Mouse (Mus musculus): ENCODE measurements around the gene Gm45808. TPM values are rescaled to one million over a fixed set of nuclear protein-coding genes. Genes with fewer than 3 reads are reported as not detected.
A peak's percentile ranks its signal among the peaks of the same experiment; 100 is the strongest.
"Not testable (repeated sequence)": the region's sequence is repeated elsewhere in the genome, so short reads cannot be mapped to it uniquely, and the experiment has no call there.

Gene Gm45808
- polyA plus RNA-seq (2011; ENCODE audit: insufficient read length, low read depth, missing spikeins), result not detected in 2 replicates

- TF ChIP-seq POLR2A (IDR thresholded peaks at IDR 0.05; ENCODE audit: low read depth, low read length) (no peak), CTCF (IDR thresholded peaks at IDR 0.05; ENCODE audit: borderline replicate concordance, insufficient read depth, low read length) (no peak)
- Histone ChIP-seq H3K27ac (ENCODE audit: insufficient read depth, low read length) (no peak within 1 kb of the TSS), H3K4me3 (ENCODE audit: insufficient read depth, low read length) (no peak within 1 kb of the TSS), H3K4me1 (ENCODE audit: control insufficient read depth, insufficient read depth, low read length) (peaks cover 5% of the 10 kb centered on the region; the same call in 1 of the 2 replicates)
Measured at GRCm38 (mm10) chr7:45486761-45487415, at the start of gene Gm45808. Gene Gm45808, minus strand, starts transcription at chr7:45486811.

GRCm38 (mm10) chr7:45535676-45536075 is 49.1 kb upstream of the Gm45808 start:
- Histone ChIP-seq H3K4me3 (ENCODE audit: insufficient read depth, low read length) (no peak overlapping the region), H3K4me1 (ENCODE audit: control insufficient read depth, insufficient read depth, low read length) (no peaks in the 10 kb centered on the region), H3K27ac (ENCODE audit: insufficient read depth, low read length) (no peak overlapping the region)
- TF ChIP-seq CTCF (IDR thresholded peaks at IDR 0.05; ENCODE audit: borderline replicate concordance, insufficient read depth, low read length) (no peak), POLR2A (IDR thresholded peaks at IDR 0.05; ENCODE audit: low read depth, low read length) (no peak)

- 0 out of 2 replicates have a peak, but pooled peaks have one; percentile 28 for TF ChIP-seq POLR2A (IDR thresholded peaks at IDR 0.05; ENCODE audit: low read depth, low read length)
- no peak for TF ChIP-seq CTCF (IDR thresholded peaks at IDR 0.05; ENCODE audit: borderline replicate concordance, insufficient read depth, low read length)
- Histone ChIP-seq H3K4me1 (ENCODE audit: control insufficient read depth, insufficient read depth, low read length) (no peaks in the 10 kb centered on the region), H3K27ac (ENCODE audit: insufficient read depth, low read length) (no peak overlapping the region), H3K4me3 (ENCODE audit: insufficient read depth, low read length) (no peak overlapping the region)
Measured at GRCm38 (mm10) chr7:45530643-45531042, 44.0 kb upstream of the Gm45808 start.

GRCm38 (mm10) chr7:45529461-45529860 is 42.9 kb upstream of the Gm45808 start:
- TF ChIP-seq POLR2A (IDR thresholded peaks at IDR 0.05; ENCODE audit: low read depth, low read length), result 0 out of 2 replicates have a peak, but pooled peaks have one; percentile 18
- no peak for TF ChIP-seq CTCF (IDR thresholded peaks at IDR 0.05; ENCODE audit: borderline replicate concordance, insufficient read depth, low read length)

GRCm38 (mm10) chr7:45527169-45527568 is 40.6 kb upstream of the Gm45808 start:
- H3K4me3 ChIP-seq (ENCODE audit: insufficient read depth, low read length); H3K4me1 ChIP-seq (ENCODE audit: control insufficient read depth, insufficient read depth, low read length); H3K27ac ChIP-seq (ENCODE audit: insufficient read depth, low read length): not testable (repeated sequence)

More at GRCm38 (mm10) chr7:45529461-45529860, 42.9 kb upstream of the Gm45808 start:
- Histone ChIP-seq H3K4me3 (ENCODE audit: insufficient read depth, low read length) (no peak overlapping the region), H3K27ac (ENCODE audit: insufficient read depth, low read length) (no peak overlapping the region), H3K4me1 (ENCODE audit: control insufficient read depth, insufficient read depth, low read length) (no peaks in the 10 kb centered on the region)

GRCm38 (mm10) chr7:45526474-45527120 is 40.0 kb upstream of the Gm45808 start:
- Histone ChIP-seq H3K4me3 (ENCODE audit: insufficient read depth, low read length) (peak overlapping the region; percentile 94), H3K27ac (ENCODE audit: insufficient read depth, low read length) (peak overlapping the region; percentile 80), H3K4me1 (ENCODE audit: control insufficient read depth, insufficient read depth, low read length) (peaks cover 3% of the 10 kb centered on the region; the same call in 1 of the 2 replicates)
- TF ChIP-seq POLR2A (IDR thresholded peaks at IDR 0.05; ENCODE audit: low read depth, low read length) (no peak), CTCF (IDR thresholded peaks at IDR 0.05; ENCODE audit: borderline replicate concordance, insufficient read depth, low read length) (no peak)

DNA sequence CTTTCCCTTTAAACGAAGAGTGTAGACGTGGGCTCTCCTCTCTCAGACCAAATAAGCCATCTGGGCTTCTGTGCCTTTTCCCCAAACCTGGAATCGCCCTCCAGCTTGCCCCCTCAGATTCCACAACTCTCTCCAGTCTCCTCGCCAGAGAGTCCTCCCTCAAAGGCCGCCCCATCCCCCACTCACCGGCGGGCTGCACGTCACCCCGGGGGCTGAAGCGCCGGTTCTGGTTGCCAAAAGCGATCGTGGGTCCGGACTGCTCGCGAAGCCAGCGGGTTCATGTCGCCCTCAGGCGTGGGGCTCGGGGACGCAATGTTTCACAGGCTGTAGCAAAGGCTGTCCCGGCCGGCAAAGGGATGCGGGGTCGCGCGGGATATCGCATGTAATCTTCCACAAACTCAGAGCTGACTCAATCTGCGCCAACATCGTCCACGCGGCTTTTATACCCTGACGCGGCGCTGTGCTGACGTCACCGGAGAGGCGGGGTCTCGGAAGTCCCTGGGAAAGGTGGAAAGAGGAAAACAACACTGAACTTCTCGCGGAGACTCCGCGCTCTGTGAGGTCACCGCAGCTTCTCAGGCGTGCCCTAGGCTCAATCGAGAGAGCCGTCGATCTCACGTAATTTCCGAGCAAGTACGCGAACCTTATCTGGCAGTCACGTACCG is 39.3 kb upstream of the Gm45808 start, which contains the start of the genes Ppp1r15a and Plekha4:
Gene Ppp1r15a (minus strand): TSS at position 460 of the 665 bp plus-strand sequence.
Gene Plekha4 (plus strand): TSS at position 522 of the 665 bp plus-strand sequence.
- TF ChIP-seq POLR2A (IDR thresholded peaks at IDR 0.05; ENCODE audit: low read depth, low read length), result peak; percentile 99
- TF ChIP-seq CTCF (IDR thresholded peaks at IDR 0.05; ENCODE audit: borderline replicate concordance, insufficient read depth, low read length), result no peak
- Histone ChIP-seq H3K27ac (ENCODE audit: insufficient read depth, low read length) (peak within 1 kb of the TSS; percentile 94), H3K4me1 (ENCODE audit: control insufficient read depth, insufficient read depth, low read length) (peaks cover 3% of the 10 kb centered on the region; the same call in 1 of the 2 replicates), H3K4me3 (ENCODE audit: insufficient read depth, low read length) (peak within 1 kb of the TSS; percentile 94)

DNA sequence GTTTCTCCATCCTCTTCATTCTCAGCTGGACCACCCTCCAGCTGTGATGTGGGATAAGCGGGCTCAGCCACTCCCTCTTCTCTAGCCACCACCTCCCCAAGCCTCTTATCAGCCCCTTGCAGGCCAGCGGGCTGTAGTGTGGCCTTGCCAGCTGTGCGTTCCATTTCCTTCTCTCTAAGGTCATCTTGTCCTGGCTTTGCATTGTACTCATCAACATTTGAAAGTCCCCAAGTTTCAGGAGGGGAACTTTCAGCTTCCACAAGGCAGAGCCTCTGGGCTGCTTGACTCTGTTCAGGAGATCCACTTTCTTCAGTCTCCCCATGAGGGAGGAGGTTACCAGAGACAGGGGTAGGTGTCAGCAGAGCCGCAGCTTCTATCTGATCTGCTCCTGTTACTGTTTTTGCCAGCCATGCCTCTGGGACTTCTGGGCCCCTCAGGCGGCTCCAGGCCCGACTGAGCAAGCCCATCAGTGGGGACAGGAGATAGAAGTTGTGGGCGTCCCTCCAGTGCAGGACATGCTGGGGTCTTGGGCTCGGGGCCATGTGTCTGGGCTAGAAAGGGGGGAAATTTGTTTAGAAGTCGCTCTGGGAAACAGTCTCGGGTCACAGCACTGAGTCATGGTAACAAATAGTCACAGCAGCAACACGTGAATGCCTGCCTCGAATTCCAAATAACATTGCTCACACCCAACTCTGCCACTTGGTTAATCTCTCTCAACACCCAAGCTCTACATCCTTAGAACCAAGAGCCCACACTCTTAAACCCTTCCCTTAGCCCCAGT is 38.4 kb upstream of the Gm45808 start:
- peaks cover 3% of the 10 kb centered on the region; the same call in 1 of the 2 replicates for H3K4me1 ChIP-seq (ENCODE audit: control insufficient read depth, insufficient read depth, low read length)
- TF ChIP-seq POLR2A (IDR thresholded peaks at IDR 0.05; ENCODE audit: low read depth, low read length), result no peak; the same call in 1 of the 2 replicates
- no peak for TF ChIP-seq CTCF (IDR thresholded peaks at IDR 0.05; ENCODE audit: borderline replicate concordance, insufficient read depth, low read length)
- peak overlapping the region; percentile 94 for H3K4me3 ChIP-seq (ENCODE audit: insufficient read depth, low read length)
- peak overlapping the region; percentile 94 for H3K27ac ChIP-seq (ENCODE audit: insufficient read depth, low read length)

DNA sequence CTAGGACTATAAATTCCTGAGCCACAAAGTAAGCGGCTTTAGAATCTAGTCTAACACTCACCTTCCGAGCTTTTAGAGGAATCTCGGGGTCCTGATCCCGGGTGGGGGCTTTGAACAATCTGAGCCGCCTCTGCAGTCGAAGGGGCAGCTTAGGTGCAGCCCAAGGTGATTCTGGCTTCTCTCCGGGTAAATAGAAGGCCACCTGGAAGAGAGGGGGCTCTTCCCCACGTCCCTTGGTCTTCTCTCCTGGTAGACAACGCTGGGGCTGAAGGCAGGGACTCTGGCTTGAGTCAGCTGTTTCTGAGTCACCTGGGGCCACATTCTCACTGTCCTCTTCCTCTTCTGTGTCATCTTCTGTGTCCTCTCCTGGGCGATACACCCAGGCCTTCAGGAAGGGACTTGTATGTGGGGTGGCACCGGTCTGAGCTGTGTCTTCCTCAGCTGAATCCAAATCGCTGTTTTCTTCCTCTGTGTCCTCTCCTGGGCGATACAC is 37.1 kb upstream of the Gm45808 start:
- peak overlapping the region; percentile 41 for H3K27ac ChIP-seq (ENCODE audit: insufficient read depth, low read length)
- no peak for TF ChIP-seq CTCF (IDR thresholded peaks at IDR 0.05; ENCODE audit: borderline replicate concordance, insufficient read depth, low read length)
- TF ChIP-seq POLR2A (IDR thresholded peaks at IDR 0.05; ENCODE audit: low read depth, low read length), result no peak
- H3K4me3 ChIP-seq (ENCODE audit: insufficient read depth, low read length), result peak overlapping the region; percentile 29
- H3K4me1 ChIP-seq (ENCODE audit: control insufficient read depth, insufficient read depth, low read length), result peaks cover 3% of the 10 kb centered on the region; the same call in 1 of the 2 replicates

Measured in embryonic fibroblast, embryonic 13.5 days (primary cell).